Comparison of ENCODE assay signal across 12 mouse cellular contexts in the genomic region with DNA sequence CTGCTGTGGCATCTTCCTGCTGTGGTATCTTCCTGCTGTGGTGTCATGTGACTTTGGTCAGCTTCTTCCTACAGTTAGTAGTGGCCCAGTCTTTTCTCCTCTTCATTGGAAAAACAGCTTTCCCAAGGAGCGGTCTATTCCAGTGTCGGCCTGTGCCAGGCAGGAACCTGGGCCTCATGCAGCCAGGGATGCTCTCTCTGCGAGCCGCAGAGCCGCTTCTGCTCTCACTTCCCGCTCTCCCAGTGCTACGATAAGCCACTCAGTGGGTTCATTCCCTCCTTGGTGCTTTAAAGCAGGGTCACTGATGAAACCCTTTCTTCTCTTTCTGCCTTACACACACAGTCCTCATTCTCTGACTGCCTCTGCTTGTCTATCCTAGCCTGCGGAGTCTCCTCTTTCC. TPM values are rescaled to one million over a fixed set of nuclear protein-coding genes. Genes with fewer than 3 reads are reported as not detected.
DNase-seq lines count a peak whose midpoint lies in the region; ATAC-seq and TF ChIP-seq lines count a peak whose summit lies in the region.
"Had no signal": no experiment of that assay in that cellular context is flagged by ENCODE, and none has a peak within 500 bp of the region (broad histone marks: within the 10 kb centered on the region; RNA-seq: fewer than 3 reads in every experiment).

No protein-coding gene starts in this region.

- H3K36me3 ChIP-seq in heart, embryonic 11.5 days (ENCODE audit: control insufficient read depth, insufficient read depth, low read length), result no peaks in the 10 kb centered on the region
- no peaks in the 10 kb centered on the region for H3K36me3 ChIP-seq in neural tube, embryonic 12.5 days
- no peaks in the 10 kb centered on the region for H3K36me3 ChIP-seq in liver, postnatal 0 days (replicated peaks; ENCODE audit: insufficient read depth, low read length)

- intact Hi-C loops in heart, postnatal 14 days (cut with DNase I), result no loop called here

- no peak for DNase-seq in heart, postnatal 14 days
- no peak for DNase-seq in neural tube, embryonic 10.5 days (ENCODE audit: extremely low spot score, low spot score)
- DNase-seq in liver, postnatal 0 days, result no peak
- DNase-seq in spleen, postnatal 10 days (ENCODE audit: low spot score in 2 of 2), result no peak
- DNase-seq in gastrocnemius, postnatal 10 days, result no peak
- DNase-seq in adipocyte (ENCODE audit: low spot score), result no peak
- DNase-seq: adrenal gland, postnatal 36 days; retina, postnatal 1 day had no signal

- H3K27me3 ChIP-seq in heart, embryonic 11.5 days (ENCODE audit: control insufficient read depth, insufficient read depth, low read length), result no peaks in the 10 kb centered on the region
- H3K27me3 ChIP-seq in neural tube, embryonic 12.5 days (replicated peaks), result no peaks in the 10 kb centered on the region
- no peaks in the 10 kb centered on the region for H3K27me3 ChIP-seq in liver, postnatal 0 days (ENCODE audit: insufficient read depth, low read length)
- H3K27me3 ChIP-seq: CH12.LX had no signal

- peaks cover 22% of the 10 kb centered on the region for H3K4me1 ChIP-seq in heart, embryonic 11.5 days (ENCODE audit: control insufficient read depth, insufficient read depth, low read length)
- H3K4me1 ChIP-seq in neural tube, embryonic 12.5 days, result peaks cover 26% of the 10 kb centered on the region
- H3K4me1 ChIP-seq in liver, postnatal 0 days (ENCODE audit: insufficient read depth), result peaks cover 16% of the 10 kb centered on the region

- TF ChIP-seq CTCF in liver, postnatal 0 days (IDR thresholded peaks at IDR 0.05; ENCODE audit: low read depth), result no peak

- peak overlapping the region; percentile 32 for H3K27ac ChIP-seq in heart, embryonic 11.5 days (ENCODE audit: low read depth, low read length)
- peak overlapping the region; percentile 26; the same call in 1 of the 2 replicates for H3K27ac ChIP-seq in neural tube, embryonic 12.5 days
- H3K27ac ChIP-seq in liver, postnatal 0 days (ENCODE audit: low read depth), result peak overlapping the region; percentile 24; the same call in 1 of the 2 replicates
- H3K27ac ChIP-seq: liver, embryonic 14.5 days had no signal

- H3K9me3 ChIP-seq in heart, embryonic 11.5 days (replicated peaks; ENCODE audit: control insufficient read depth, low read length), result no peaks in the 10 kb centered on the region
- H3K9me3 ChIP-seq in neural tube, embryonic 12.5 days, result no peaks in the 10 kb centered on the region
- H3K9me3 ChIP-seq in liver, postnatal 0 days (ENCODE audit: low read length), result no peaks in the 10 kb centered on the region

- 44% methylated on average over 8 of the region's 8 CpGs for WGBS in heart, embryonic 11.5 days (ENCODE audit: insufficient replicate concordance)
- 65% methylated on average over 8 of the region's 8 CpGs for WGBS in neural tube, embryonic 12.5 days
- WGBS in liver, postnatal 0 days (ENCODE audit: insufficient replicate concordance), result 34% methylated on average over 8 of the region's 8 CpGs

- H3K4me3 ChIP-seq in heart, embryonic 11.5 days (ENCODE audit: low read depth, low read length), result no peak overlapping the region
- H3K4me3 ChIP-seq in neural tube, embryonic 12.5 days, result no peak overlapping the region
- H3K4me3 ChIP-seq in liver, postnatal 0 days (ENCODE audit: low read depth, low read length), result no peak overlapping the region

- no peak overlapping the region for H3K9ac ChIP-seq in heart, embryonic 11.5 days (ENCODE audit: low read depth, low read length)
- H3K9ac ChIP-seq in neural tube, embryonic 12.5 days, result no peak overlapping the region
- H3K9ac ChIP-seq in liver, postnatal 0 days (replicated peaks), result no peak overlapping the region
- H3K9ac ChIP-seq: liver, embryonic 14.5 days had no signal

- H3K4me2 ChIP-seq in heart, embryonic 11.5 days, result no peak overlapping the region
- H3K4me2 ChIP-seq in neural tube, embryonic 12.5 days (replicated peaks), result peak overlapping the region; percentile 6; the same call in 1 of the 2 replicates
- H3K4me2 ChIP-seq in liver, postnatal 0 days (ENCODE audit: low read depth, low read length), result peak overlapping the region; percentile 31; the same call in 1 of the 2 replicates

- TF ChIP-seq EP300 in liver, postnatal 0 days (IDR thresholded peaks at IDR 0.05; ENCODE audit: low read depth), result no peak

- no peak for ATAC-seq in heart, embryonic 11.5 days (replicated peaks; ENCODE audit: insufficient number of reproducible peaks, low FRiP score, low TSS enrichment)
- ATAC-seq in neural tube, embryonic 12.5 days (ENCODE audit: low FRiP score, low read depth), result no peak
- ATAC-seq in liver, postnatal 0 days, result no peak

RNA-seq across cellular contexts. Expression of a gene that starts 53.4 kb away (rescaled TPM):
- 16.6 and 17.6 TPM in 2 replicates for polyA plus RNA-seq in heart, embryonic 11.5 days (2014; fragmentation: Nextera tagmentation; extraction: Ambion mirVana)
- total RNA-seq in heart, postnatal 14 days (2021), result 10 to 100 TPM; 26.0 to 27.6 TPM
- 24.7 and 26.9 TPM in 2 replicates for polyA plus RNA-seq in neural tube, embryonic 12.5 days (2016; fragmentation: Nextera tagmentation; extraction: Ambion mirVana)
- polyA plus RNA-seq in liver, postnatal 0 days (2015; fragmentation: Nextera tagmentation; extraction: Ambion mirVana), result 2.1 and 2.3 TPM in 2 replicates
- 10 to 100 TPM; 17.5 to 19.3 TPM for total RNA-seq in gastrocnemius, postnatal 10 days (2021)
